ENCODE assay signal across 8 mouse cellular contexts in the genomic region with DNA sequence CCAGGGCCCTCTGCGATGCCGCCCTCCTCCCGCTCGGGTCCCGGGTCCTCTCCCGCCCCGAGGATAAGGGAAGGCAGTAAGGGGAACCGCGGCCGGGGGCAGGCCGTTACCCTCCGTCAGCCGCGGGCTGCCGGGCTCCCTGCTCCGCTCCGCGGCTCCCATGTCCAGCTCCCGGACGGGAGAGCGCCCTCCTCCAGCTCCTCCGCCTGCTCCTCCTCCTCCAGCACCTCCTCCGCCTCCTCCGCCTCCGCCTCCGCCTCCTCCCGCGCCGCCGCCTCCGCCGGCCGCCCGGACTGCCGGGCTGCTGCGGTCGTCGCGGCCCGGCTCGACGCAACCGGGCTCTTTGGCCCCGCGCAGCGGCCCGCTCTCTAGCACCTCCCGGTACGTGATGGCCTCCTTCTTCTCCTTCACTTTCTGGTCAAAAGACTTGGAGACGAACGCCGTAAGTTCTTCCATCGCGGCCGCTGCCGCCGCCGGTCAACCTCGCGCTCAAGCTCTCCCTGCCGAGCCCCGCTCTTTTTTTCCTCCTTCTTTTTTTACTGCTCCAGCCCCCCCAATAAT. TPM values are rescaled to one million over a fixed set of nuclear protein-coding genes. Genes with fewer than 3 reads are reported as not detected.
DNase-seq lines count a peak whose midpoint lies in the region; ATAC-seq and TF ChIP-seq lines count a peak whose summit lies in the region.

TSS of gene Rsrc1 (plus strand) at position 290 of the 561 bp plus-strand sequence.

- no peak for TF ChIP-seq POLR2A in ES-Bruce4 (IDR thresholded peaks at IDR 0.05; ENCODE audit: insufficient read depth, low read length)

- under 1% methylated on average over 54 of the region's 62 CpGs for WGBS in heart, embryonic 10.5 days
- under 1% methylated on average over 50 of the region's 62 CpGs for WGBS in liver, embryonic 15.5 days (ENCODE audit: insufficient replicate concordance)
- WGBS in neural tube, embryonic 13.5 days, result under 1% methylated on average over 61 of the region's 62 CpGs

- ATAC-seq in liver, embryonic 15.5 days (ENCODE audit: insufficient read depth), result no peak
- ATAC-seq in neural tube, embryonic 13.5 days (ENCODE audit: low read depth), result 0 out of 2 replicates have a peak, but pooled peaks have one; percentile 4

- no peak for TF ChIP-seq EP300 in ES-Bruce4 (IDR thresholded peaks at IDR 0.05; ENCODE audit: insufficient read depth, low read depth, low read length)

- peak within 1 kb of the TSS; percentile 53 for H3K4me3 ChIP-seq in ES-Bruce4 (ENCODE audit: low read depth, low read length)
- peak within 1 kb of the TSS; percentile 73 for H3K4me3 ChIP-seq in heart, embryonic 10.5 days
- H3K4me3 ChIP-seq in liver, embryonic 15.5 days (replicated peaks), result peak within 1 kb of the TSS; percentile 47
- peak within 1 kb of the TSS; percentile 43 for H3K4me3 ChIP-seq in neural tube, embryonic 13.5 days

- peaks cover 44% of the 10 kb centered on the region for H3K27me3 ChIP-seq in ES-Bruce4 (ENCODE audit: control insufficient read depth, insufficient read depth, low read length, poor library complexity, severe bottlenecking)
- H3K27me3 ChIP-seq in heart, embryonic 10.5 days (ENCODE audit: insufficient read depth, poor library complexity, severe bottlenecking), result peaks cover 81% of the 10 kb centered on the region
- H3K27me3 ChIP-seq in liver, embryonic 15.5 days, result peaks cover 85% of the 10 kb centered on the region
- H3K27me3 ChIP-seq in neural tube, embryonic 13.5 days, result peaks cover 82% of the 10 kb centered on the region

- no peaks in the 10 kb centered on the region for H3K4me1 ChIP-seq in ES-Bruce4 (ENCODE audit: control insufficient read depth, insufficient read depth, low read length)
- H3K4me1 ChIP-seq in heart, embryonic 10.5 days, result peaks cover 27% of the 10 kb centered on the region
- H3K4me1 ChIP-seq in liver, embryonic 15.5 days (replicated peaks), result peaks cover 24% of the 10 kb centered on the region
- H3K4me1 ChIP-seq in neural tube, embryonic 13.5 days (replicated peaks), result peaks cover 32% of the 10 kb centered on the region

- no peak for TF ChIP-seq CTCF in ES-Bruce4 (IDR thresholded peaks at IDR 0.05; ENCODE audit: low read depth, low read length)

- no peaks in the 10 kb centered on the region for H3K36me3 ChIP-seq in ES-Bruce4 (ENCODE audit: control insufficient read depth, insufficient read depth, low read length, poor library complexity, severe bottlenecking)
- H3K36me3 ChIP-seq in heart, embryonic 10.5 days, result no peaks in the 10 kb centered on the region
- no peaks in the 10 kb centered on the region for H3K36me3 ChIP-seq in liver, embryonic 15.5 days (replicated peaks)
- no peaks in the 10 kb centered on the region for H3K36me3 ChIP-seq in neural tube, embryonic 13.5 days

- peak; percentile 68 for DNase-seq in 3T3-L1 (ENCODE audit: low read depth, low spot score)
- DNase-seq in embryo, embryonic 11 days, result peak; percentile 72
- no peak for DNase-seq in heart, embryonic 10.5 days (ENCODE audit: low spot score)
- peak; percentile 66 for DNase-seq in kidney, adult 9 months
- no peak for DNase-seq in right cerebral cortex, postnatal 36 days (ENCODE audit: low spot score in 2 of 2)

- H3K27ac ChIP-seq in ES-Bruce4 (ENCODE audit: insufficient read depth, low read length), result no peak within 1 kb of the TSS
- peak within 1 kb of the TSS; percentile 65 for H3K27ac ChIP-seq in heart, embryonic 10.5 days
- no peak within 1 kb of the TSS for H3K27ac ChIP-seq in liver, embryonic 15.5 days (replicated peaks)
- peak within 1 kb of the TSS; percentile 64 for H3K27ac ChIP-seq in neural tube, embryonic 13.5 days (replicated peaks)

- peak within 1 kb of the TSS; percentile 57 for H3K9ac ChIP-seq in ES-Bruce4 (ENCODE audit: low read depth, poor library complexity, severe bottlenecking)
- no peak within 1 kb of the TSS for H3K9ac ChIP-seq in liver, embryonic 15.5 days
- H3K9ac ChIP-seq in neural tube, embryonic 13.5 days, result peak within 1 kb of the TSS; percentile 63

- no peaks in the 10 kb centered on the region for H3K9me3 ChIP-seq in ES-Bruce4 (replicated peaks; ENCODE audit: control insufficient read depth, insufficient read depth, low read length, poor library complexity, severe bottlenecking)
- no peaks in the 10 kb centered on the region for H3K9me3 ChIP-seq in heart, embryonic 10.5 days
- no peaks in the 10 kb centered on the region for H3K9me3 ChIP-seq in liver, embryonic 15.5 days (replicated peaks)
- no peaks in the 10 kb centered on the region for H3K9me3 ChIP-seq in neural tube, embryonic 13.5 days

- peak within 1 kb of the TSS; percentile 71 for H3K4me2 ChIP-seq in liver, embryonic 15.5 days
- H3K4me2 ChIP-seq in neural tube, embryonic 13.5 days, result peak within 1 kb of the TSS; percentile 60

RNA-seq across cellular contexts. Expression of gene Rsrc1, which starts in this region (rescaled TPM):
- polyA plus RNA-seq in ES-Bruce4 (2011; ENCODE audit: insufficient read depth, insufficient read length, low read depth, missing spikeins), result 57.4 and 57.8 TPM in 2 replicates
- polyA plus RNA-seq in heart, embryonic 10.5 days (2016; fragmentation: Nextera tagmentation; extraction: Ambion mirVana), result 26.2 and 35.6 TPM in 2 replicates
- polyA plus RNA-seq in liver, embryonic 15.5 days (2015; fragmentation: Nextera tagmentation; extraction: Ambion mirVana), result 6.1 and 6.6 TPM in 2 replicates
- polyA plus RNA-seq in neural tube, embryonic 13.5 days (2015; fragmentation: Nextera tagmentation; extraction: Ambion mirVana), result 34.5 and 39.0 TPM in 2 replicates

Comparison
In these comparisons a context has a peak if more than half of its experiments do, and no peak if none do; other contexts are left out.
1. DNase-seq: peak in 3T3-L1 (single experiment), embryo, embryonic 11 days (single experiment) and kidney, adult 9 months (single experiment); none in heart, embryonic 10.5 days (single experiment) and right cerebral cortex, postnatal 36 days (0 of 2).
2. H3K27ac ChIP-seq: peak in heart, embryonic 10.5 days (single experiment) and neural tube, embryonic 13.5 days (single experiment); none in ES-Bruce4 (single experiment) and liver, embryonic 15.5 days (single experiment).
3. Peak in every context shown above with its lines, with median percentiles within 50 percentile points of each other: H3K4me3 ChIP-seq.